Mouse (Mus musculus): ENCODE measurements around the gene Ppm1m.

- TF ChIP-seq CTCF (IDR thresholded peaks at IDR 0.05; ENCODE audit: borderline replicate concordance, extremely low read depth, insufficient read depth, insufficient read length) (no peak), POLR2A (IDR thresholded peaks at IDR 0.05; ENCODE audit: borderline replicate concordance, extremely low read depth, insufficient read depth, insufficient read length, poor library complexity, severe bottlenecking) (no peak)
These were observed 30.6 kb upstream of the Ppm1m start for GRCm38 (mm10) chr9:106230051-106230733.
